In genomic region chrX:162828783-162829182, GRCm38 (mm10) we compare ENCODE assay signal across 8 mouse cellular contexts. TPM values are rescaled to one million over a fixed set of nuclear protein-coding genes. Genes with fewer than 3 reads are reported as not detected.
A peak's percentile ranks its signal among the peaks of the same experiment; 100 is the strongest.
DNase-seq lines count a peak whose midpoint lies in the region; ATAC-seq lines count a peak whose summit lies in the region.

No protein-coding gene starts in this region.

- peak overlapping the region; percentile 65 for H3K4me2 ChIP-seq in kidney, embryonic 14.5 days (replicated peaks; ENCODE audit: low read depth, low read length)
- H3K4me2 ChIP-seq in midbrain, embryonic 14.5 days (ENCODE audit: low read length): peak overlapping the region; percentile 72

- DNase-seq in kidney, postnatal 4 days: no peak
- peak; percentile 11 for DNase-seq in adrenal gland, postnatal 14 days
- DNase-seq in forebrain, embryonic 10.5 days (ENCODE audit: extremely low spot score, low spot score): no peak
- peak; percentile 2 to 39 for DNase-seq in kidney, postnatal 25 days
- peak; percentile 3 for DNase-seq in midbrain, embryonic 14.5 days
- no peak for DNase-seq in thymus, postnatal 0 days (ENCODE audit: low spot score)
- DNase-seq in embryo, embryonic 10.5 days (ENCODE audit: low spot score): no peak

- ATAC-seq in kidney, embryonic 14.5 days (ENCODE audit: low FRiP score, low TSS enrichment): peak; percentile 26
- ATAC-seq in midbrain, embryonic 14.5 days (ENCODE audit: low FRiP score, low TSS enrichment): peak; percentile 43; the same call in 1 of the 2 replicates

- H3K27me3 ChIP-seq in kidney, embryonic 14.5 days (ENCODE audit: control insufficient read depth, insufficient read depth, low read length): no peaks in the 10 kb centered on the region
- H3K27me3 ChIP-seq in forebrain, embryonic 10.5 days (ENCODE audit: poor library complexity, severe bottlenecking): peaks cover 30% of the 10 kb centered on the region
- no peaks in the 10 kb centered on the region for H3K27me3 ChIP-seq in midbrain, embryonic 14.5 days (ENCODE audit: control insufficient read depth, insufficient read depth, low read length)

- 29% methylated on average over 15 of the region's 20 CpGs for WGBS in kidney, embryonic 14.5 days
- WGBS in forebrain, embryonic 10.5 days: 24% methylated on average over 20 of the region's 20 CpGs
- 44% methylated on average over 14 of the region's 20 CpGs for WGBS in midbrain, embryonic 14.5 days

- no peaks in the 10 kb centered on the region for H3K36me3 ChIP-seq in kidney, embryonic 14.5 days (ENCODE audit: control insufficient read depth, insufficient read depth, low read length)
- H3K36me3 ChIP-seq in forebrain, embryonic 10.5 days (replicated peaks): peaks cover under 1% of the 10 kb centered on the region; the same call in 1 of the 2 replicates
- no peaks in the 10 kb centered on the region for H3K36me3 ChIP-seq in midbrain, embryonic 14.5 days (ENCODE audit: control insufficient read depth, insufficient read depth, low read length)

- H3K27ac ChIP-seq in kidney, embryonic 14.5 days (ENCODE audit: low read depth, low read length): no peak overlapping the region
- peak overlapping the region; percentile 81 for H3K27ac ChIP-seq in forebrain, embryonic 10.5 days
- H3K27ac ChIP-seq in midbrain, embryonic 14.5 days (replicated peaks; ENCODE audit: low read depth, low read length): no peak overlapping the region; the same call in 1 of the 2 replicates

- peak overlapping the region; percentile 56 for H3K4me3 ChIP-seq in kidney, embryonic 14.5 days (ENCODE audit: low read length)
- peak overlapping the region; percentile 68 for H3K4me3 ChIP-seq in forebrain, embryonic 10.5 days
- peak overlapping the region; percentile 49 for H3K4me3 ChIP-seq in midbrain, embryonic 14.5 days (replicated peaks; ENCODE audit: low read depth, low read length)

- H3K9me3 ChIP-seq in kidney, embryonic 14.5 days (ENCODE audit: control insufficient read depth, low read length): no peaks in the 10 kb centered on the region
- H3K9me3 ChIP-seq in forebrain, embryonic 10.5 days: no peaks in the 10 kb centered on the region
- H3K9me3 ChIP-seq in midbrain, embryonic 14.5 days (ENCODE audit: control insufficient read depth, low read length): no peaks in the 10 kb centered on the region

- H3K4me1 ChIP-seq in kidney, embryonic 14.5 days (ENCODE audit: control insufficient read depth, insufficient read depth, low read length): no peaks in the 10 kb centered on the region
- peaks cover 11% of the 10 kb centered on the region for H3K4me1 ChIP-seq in forebrain, embryonic 10.5 days
- H3K4me1 ChIP-seq in midbrain, embryonic 14.5 days (ENCODE audit: control insufficient read depth, insufficient read depth, low read length): no peaks in the 10 kb centered on the region

- peak overlapping the region; percentile 56 for H3K9ac ChIP-seq in kidney, embryonic 14.5 days (ENCODE audit: low read depth, low read length)
- peak overlapping the region; percentile 57 for H3K9ac ChIP-seq in midbrain, embryonic 14.5 days (replicated peaks; ENCODE audit: low read length)

RNA-seq across cellular contexts. Expression of gene Txlng, which starts 0.5 kb away (rescaled TPM):
- polyA plus RNA-seq in kidney, embryonic 14.5 days (2014; fragmentation: Nextera tagmentation; extraction: Ambion mirVana): 12.8 and 17.6 TPM in 2 replicates
- 24.7 and 25.8 TPM in 2 replicates for total RNA-seq in adrenal gland, postnatal 14 days (2021)
- 16.9 and 18.1 TPM in 2 replicates for polyA plus RNA-seq in forebrain, embryonic 10.5 days (2016; fragmentation: Nextera tagmentation; extraction: Ambion mirVana)
- 13.4 and 15.0 TPM in 2 replicates for polyA plus RNA-seq in midbrain, embryonic 14.5 days (2014; fragmentation: Nextera tagmentation; extraction: Ambion mirVana)
- 18.4 and 19.4 TPM in 2 replicates for polyA plus RNA-seq in thymus, postnatal 0 days (2015; fragmentation: Nextera tagmentation; extraction: Ambion mirVana)

RNA-seq across cellular contexts. Expression of gene Syap1, which starts 59.5 kb away (rescaled TPM):
- 46.1 and 49.5 TPM in 2 replicates for polyA plus RNA-seq in kidney, embryonic 14.5 days (2014; fragmentation: Nextera tagmentation; extraction: Ambion mirVana)
- total RNA-seq in adrenal gland, postnatal 14 days (2021): 76.5 and 85.3 TPM in 2 replicates
- 19.4 and 20.3 TPM in 2 replicates for polyA plus RNA-seq in forebrain, embryonic 10.5 days (2016; fragmentation: Nextera tagmentation; extraction: Ambion mirVana)
- 31.4 and 35.3 TPM in 2 replicates for polyA plus RNA-seq in midbrain, embryonic 14.5 days (2014; fragmentation: Nextera tagmentation; extraction: Ambion mirVana)
- polyA plus RNA-seq in thymus, postnatal 0 days (2015; fragmentation: Nextera tagmentation; extraction: Ambion mirVana): 34.4 and 37.9 TPM in 2 replicates

Comparison
In these comparisons a context has a peak if more than half of its experiments do, and no peak if none do; other contexts are left out.
1. DNase-seq: peak in adrenal gland, postnatal 14 days (single experiment), kidney, postnatal 25 days (2 of 2) and midbrain, embryonic 14.5 days (single experiment); none in kidney, postnatal 4 days (0 of 2), forebrain, embryonic 10.5 days (single experiment), thymus, postnatal 0 days (single experiment) and embryo, embryonic 10.5 days (single experiment).
2. Peak in every context shown above with its lines, with median percentiles within 50 percentile points of each other: H3K4me3 ChIP-seq.